Mouse (Mus musculus) MEL (cell line): Measurements from ENCODE around the gene Klk13.

Source experiments
- CTCF ChIP-seq, 3 experiments: IDR thresholded peaks in 2 of 3; conservative IDR thresholded peaks in 1 of 3; 2 replicates each; pipeline ENCODE4 v1.5.1; 2011 to 2012; ENCODE audit warnings: low read length in 3 of 3, low read depth in 2 of 3, mild to moderate bottlenecking in 2 of 3, improper control_type of control experiment in 1 of 3, inconsistent platforms in 1 of 3, mixed read lengths in 1 of 3, moderate library complexity in 1 of 3; ENCODE audit not compliant: control insufficient read depth in 1 of 3, insufficient read depth in 1 of 3, poor library complexity in 1 of 3, severe bottlenecking in 1 of 3
- ELF1 ChIP-seq: IDR thresholded peaks from 2 replicates; pipeline ENCODE4 v1.6.1; 2014; ENCODE audit warnings: low read depth, mild to moderate bottlenecking, inconsistent platforms, low read length, improper control_type of control experiment, moderate library complexity
- JUND ChIP-seq: IDR thresholded peaks from 2 replicates; pipeline ENCODE4 v1.6.1; 2011; ENCODE audit warnings: low read depth, mild to moderate bottlenecking, improper control_type of control experiment, low read length
- NELFE ChIP-seq: IDR thresholded peaks from 2 replicates; pipeline ENCODE4 v1.6.1; 2011; ENCODE audit warnings: low read depth, low read length, improper control_type of control experiment
- POLR2A ChIP-seq, 2 experiments: IDR thresholded peaks; 2 replicates each; pipeline ENCODE4 v1.6.1; 2011 to 2012; ENCODE audit warnings: low read length in 2 of 2, mild to moderate bottlenecking in 2 of 2, control low read depth in 1 of 2, improper control_type of control experiment in 1 of 2, low read depth in 1 of 2, moderate library complexity in 1 of 2; ENCODE audit not compliant: control insufficient read depth in 1 of 2, insufficient read depth in 1 of 2, poor library complexity in 1 of 2
- RAD21 ChIP-seq: IDR thresholded peaks from 2 replicates; pipeline ENCODE4 v1.6.1; 2011; ENCODE audit warnings: mild to moderate bottlenecking, low read depth, low read length, improper control_type of control experiment
- SMC3 ChIP-seq: IDR thresholded peaks from 2 replicates; pipeline ENCODE4 v1.6.1; 2011; ENCODE audit warnings: low read depth, low read length, improper control_type of control experiment
- ZKSCAN1 ChIP-seq: IDR thresholded peaks from 2 replicates; pipeline ENCODE4 v1.6.1; 2012; ENCODE audit warnings: low read depth, mild to moderate bottlenecking, inconsistent platforms, low read length, improper control_type of control experiment, moderate library complexity

- TF ChIP-seq POLR2A (IDR thresholded peaks at IDR 0.05; ENCODE audit: control insufficient read depth in 1 of 2, insufficient read depth in 1 of 2, low read depth in 1 of 2, low read length in 2 of 2, poor library complexity in 1 of 2) (no peak), ELF1 (no peak), JUND (no peak), NELFE (no peak), ZKSCAN1 (no peak), CTCF (IDR thresholded peaks at IDR 0.05 in 2 of 3, conservative IDR thresholded peaks at IDR 0.05 in 1 of 3; ENCODE audit: control insufficient read depth in 1 of 3, insufficient read depth in 1 of 3, low read depth in 2 of 3, low read length in 3 of 3, poor library complexity in 1 of 3, severe bottlenecking in 1 of 3) (no peak), SMC3 (no peak), RAD21 (no peak)
Measured at GRCm38 (mm10) chr7:43710031-43710430, 2.3 kb upstream of the Klk13 start.
